Mouse (Mus musculus) T-cell, adult 2 months (primary cell): Measurements from ENCODE around the gene Tomm40.

Experiments used
- DNase-seq: peaks from one replicate; pipeline ENCODE4 v3.0.0; 2022; ENCODE audit warnings: low spot score

Tomm40 gene

GRCm38 (mm10) chr7:19715239-19716054 lies at the start of gene Tomm40:
Gene Tomm40, minus strand, starts transcription at chr7:19715438.
- peak; percentile 100 for DNase-seq

- DNase-seq = no peak
Observed at GRCm38 (mm10) chr7:19764581-19764980, 49.3 kb upstream of the Tomm40 start.

GRCm38 (mm10) chr7:19763829-19764477 lies 48.7 kb upstream of the Tomm40 start:
- DNase-seq = no peak

GRCm38 (mm10) chr7:19762283-19762682 lies 47.0 kb upstream of the Tomm40 start:
- no peak for DNase-seq

- DNase-seq = no peak
Observed at GRCm38 (mm10) chr7:19760021-19760420, 44.8 kb upstream of the Tomm40 start.

- DNase-seq = no peak
Observed at GRCm38 (mm10) chr7:19758623-19759022, 43.4 kb upstream of the Tomm40 start.

- DNase-seq = no peak
Observed at GRCm38 (mm10) chr7:19755851-19756786, 40.9 kb upstream of the Tomm40 start.

- DNase-seq = no peak
Observed at GRCm38 (mm10) chr7:19755008-19755407, 39.8 kb upstream of the Tomm40 start.

- no peak for DNase-seq
Observed at GRCm38 (mm10) chr7:19754065-19754464, 38.8 kb upstream of the Tomm40 start.

- no peak for DNase-seq
Observed at GRCm38 (mm10) chr7:19753587-19753986, 38.3 kb upstream of the Tomm40 start.

GRCm38 (mm10) chr7:19752652-19753051 lies 37.4 kb upstream of the Tomm40 start:
- no peak for DNase-seq

GRCm38 (mm10) chr7:19751070-19751383 lies 35.8 kb upstream of the Tomm40 start:
- no peak for DNase-seq

GRCm38 (mm10) chr7:19750217-19751069 lies 35.2 kb upstream of the Tomm40 start, which contains the start of gene Nectin2:
Gene Nectin2, minus strand, starts transcription at chr7:19750483.
- peak; percentile 27 for DNase-seq

GRCm38 (mm10) chr7:19749389-19750216 lies 34.4 kb upstream of the Tomm40 start:
- DNase-seq = peak; percentile 68

GRCm38 (mm10) chr7:19748219-19749195 lies 33.3 kb upstream of the Tomm40 start:
- DNase-seq = no peak

GRCm38 (mm10) chr7:19747420-19748218 lies 32.4 kb upstream of the Tomm40 start:
- no peak for DNase-seq

- no peak for DNase-seq
Observed at GRCm38 (mm10) chr7:19746426-19747201, 31.4 kb upstream of the Tomm40 start.

GRCm38 (mm10) chr7:19745971-19746370 lies 30.7 kb upstream of the Tomm40 start:
- DNase-seq = no peak
